Mouse (Mus musculus) heart, postnatal 0 days (tissue): ENCODE measurements around the gene Gm42372. TPM values are rescaled to one million over a fixed set of nuclear protein-coding genes. Genes with fewer than 3 reads are reported as not detected.

ENCODE experiments used
- ATAC-seq: fragments of 200-750 bp; cut with Nextera tagmentation; 2 replicates; pipeline ENCODE4 v1.8.0; 2017; ENCODE audit warnings: low read depth, moderate number of reproducible peaks, moderate library complexity; ENCODE audit not compliant: insufficient read depth
- DNase-seq: peaks from one replicate; pipeline ENCODE4 v3.0.0-alpha.2; 2016; ENCODE audit warnings: low spot score
- H3K27ac ChIP-seq: fragments of 300-500 bp; sonication (generic); 2 replicates; pipeline ENCODE4 v1.5.1; 2014; ENCODE audit warnings: low read depth, mild to moderate bottlenecking
- H3K27me3 ChIP-seq: fragments of 300-500 bp; sonication (generic); 2 replicates; pipeline ENCODE4 v1.6.1; 2014; ENCODE audit warnings: low read length, mixed read lengths; ENCODE audit not compliant: control insufficient read depth, insufficient read depth
- H3K36me3 ChIP-seq: fragments of 300-500 bp; sonication (generic); replicated peaks from 2 replicates; pipeline ENCODE4 v1.6.1; 2014; ENCODE audit warnings: low read length, mixed read lengths; ENCODE audit not compliant: control insufficient read depth, insufficient read depth
- H3K4me1 ChIP-seq: fragments of 300-500 bp; sonication (generic); 2 replicates; pipeline ENCODE4 v1.6.1; 2014; ENCODE audit warnings: antibody characterized with exemption; ENCODE audit not compliant: control insufficient read depth, insufficient read depth
- H3K4me2 ChIP-seq: fragments of 300-500 bp; sonication (generic); 2 replicates; pipeline ENCODE4 v1.6.1; 2014; ENCODE audit warnings: low read depth, mild to moderate bottlenecking, low read length, moderate library complexity
- H3K4me3 ChIP-seq: fragments of 300-500 bp; sonication (generic); 2 replicates; pipeline ENCODE4 v1.5.1; 2014; ENCODE audit warnings: low read depth, low read length
- H3K9ac ChIP-seq: fragments of 300-500 bp; sonication (generic); replicated peaks from 2 replicates; pipeline ENCODE4 v1.6.1; 2014; ENCODE audit warnings: low read depth, low read length, mixed read lengths
- H3K9me3 ChIP-seq: fragments of 300-500 bp; sonication (generic); replicated peaks from 2 replicates; pipeline ENCODE4 v1.6.1; 2016; ENCODE audit warnings: low read length; ENCODE audit not compliant: control insufficient read depth
- CTCF ChIP-seq: IDR thresholded peaks from 2 replicates; pipeline ENCODE4 v1.5.1; 2016; ENCODE audit warnings: antibody characterized with exemption, control low read depth, low read depth
- EP300 ChIP-seq: IDR thresholded peaks from 2 replicates; pipeline ENCODE4 v1.6.1; 2016; ENCODE audit warnings: antibody characterized with exemption, low read depth
- WGBS: fragments of 180-500 bp; shearing (Covaris S2); extraction: QIAGEN DNeasy Blood & Tissue Kit; methylation state at CpG from one replicate; pipeline ENCODE4 v1.1.7; 2014; 5-methylcytosine and 5-hydroxymethylcytosine counted together
- polyA plus RNA-seq: library from polyadenylated mRNA; unstranded; fragments of >200 nt; fragmentation: Nextera tagmentation; extraction: Ambion mirVana; gene quantifications from 2 replicates; pipeline ENCODE4 v1.2.1, GENCODE M21; 2015
- total RNA-seq: library from RNA; depleted of rRNA; stranded (reverse); fragments of >200 nt; gene quantifications from 2 replicates; pipeline ENCODE4 v1.2.3, GENCODE M21; 2014; ENCODE audit warnings: low replicate concordance

The Gm42372 gene
- total and polyA plus RNA-seq, 2 experiments from 2014 or later, result not detected

- H3K9me3 ChIP-seq, result no peaks in the 10 kb centered on the region
- H3K27me3 ChIP-seq, result no peaks in the 10 kb centered on the region
- TF ChIP-seq EP300, result no peak
- H3K36me3 ChIP-seq, result peaks cover 54% of the 10 kb centered on the region
- no peak for DNase-seq
- no peak overlapping the region for H3K4me3 ChIP-seq
- no peak for ATAC-seq
- WGBS, result 66% methylated on average over 7 of the region's 7 CpGs
- no peak overlapping the region for H3K4me2 ChIP-seq
- H3K9ac ChIP-seq, result no peak overlapping the region
- H3K4me1 ChIP-seq, result peaks cover 58% of the 10 kb centered on the region
- H3K27ac ChIP-seq, result 0 out of 2 replicates have a peak overlapping the region, but pooled peaks have one; percentile 6
Measured at GRCm38 (mm10) chr7:17019426-17020166, 36.7 kb downstream of the Gm42372 start.

- no peak overlapping the region for H3K4me2 ChIP-seq
- H3K4me1 ChIP-seq, result peaks cover 69% of the 10 kb centered on the region
- peaks cover 32% of the 10 kb centered on the region for H3K36me3 ChIP-seq
- 95% methylated on average over 15 of the region's 15 CpGs for WGBS
- H3K27me3 ChIP-seq, result no peaks in the 10 kb centered on the region
- no peak overlapping the region for H3K9ac ChIP-seq
- no peak overlapping the region for H3K4me3 ChIP-seq
- ATAC-seq (no peak), DNase-seq (no peak)
- TF ChIP-seq EP300 (no peak), CTCF (no peak)
- no peak overlapping the region for H3K27ac ChIP-seq
- no peaks in the 10 kb centered on the region for H3K9me3 ChIP-seq
Measured at GRCm38 (mm10) chr7:17022176-17022575, 39.3 kb downstream of the Gm42372 start.

GRCm38 (mm10) chr7:17023701-17024100, 40.8 kb downstream of the Gm42372 start:
- Histone ChIP-seq H3K36me3 (peaks cover 32% of the 10 kb centered on the region), H3K4me1 (peaks cover 60% of the 10 kb centered on the region), H3K27ac (peak overlapping the region; percentile 75), H3K4me3 (no peak overlapping the region), H3K4me2 (peak overlapping the region; percentile 68), H3K9ac (0 out of 2 replicates have a peak overlapping the region, but pooled peaks have one; percentile 15), H3K9me3 (no peaks in the 10 kb centered on the region), H3K27me3 (no peaks in the 10 kb centered on the region)
- TF ChIP-seq EP300 (no peak), CTCF (no peak)
- DNase-seq, result no peak
- 31% methylated on average over 4 of the region's 4 CpGs for WGBS
- no peak for ATAC-seq

DNA sequence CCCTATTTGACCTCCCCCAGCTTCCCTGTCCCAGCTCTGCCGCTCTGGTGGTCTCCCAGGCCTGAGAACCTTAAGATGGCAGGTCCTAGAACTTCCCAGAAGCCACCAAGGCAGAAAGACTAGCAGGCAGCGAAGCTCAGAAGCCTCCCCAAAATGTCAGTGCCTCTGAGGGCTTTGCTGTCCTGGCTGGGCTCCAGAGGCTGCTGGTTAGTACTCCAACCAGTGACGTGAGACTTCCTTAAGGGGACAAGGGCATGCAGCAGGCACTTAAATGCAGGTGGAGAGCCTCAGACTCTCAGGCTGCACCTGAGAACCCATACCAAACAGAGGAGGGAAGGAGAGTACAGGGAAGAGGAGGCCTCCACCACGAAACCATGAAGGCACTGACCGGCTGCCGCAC, 41.3 kb downstream of the Gm42372 start:
- DNase-seq (no peak), ATAC-seq (no peak)
- H3K36me3 ChIP-seq, result peaks cover 32% of the 10 kb centered on the region
- H3K4me1 ChIP-seq, result peaks cover 56% of the 10 kb centered on the region
- WGBS, result 51% methylated on average over 6 of the region's 6 CpGs
- H3K9me3 ChIP-seq, result no peaks in the 10 kb centered on the region
- H3K27me3 ChIP-seq, result no peaks in the 10 kb centered on the region
- H3K4me3 ChIP-seq, result no peak overlapping the region
- peak overlapping the region; percentile 75 for H3K27ac ChIP-seq
- TF ChIP-seq EP300 (no peak), CTCF (no peak)
- peak overlapping the region; percentile 15; the same call in 1 of the 2 replicates for H3K9ac ChIP-seq
- H3K4me2 ChIP-seq, result peak overlapping the region; percentile 68

- H3K4me2 ChIP-seq, result peak overlapping the region; percentile 68
- no peaks in the 10 kb centered on the region for H3K27me3 ChIP-seq
- no peak overlapping the region for H3K4me3 ChIP-seq
- TF ChIP-seq EP300, result no peak
- no peak for TF ChIP-seq CTCF
- H3K36me3 ChIP-seq, result peaks cover 25% of the 10 kb centered on the region
- no peak for DNase-seq
- H3K9me3 ChIP-seq, result no peaks in the 10 kb centered on the region
- H3K27ac ChIP-seq, result peak overlapping the region; percentile 75
- no peak for ATAC-seq
- H3K9ac ChIP-seq, result peak overlapping the region; percentile 24; the same call in 1 of the 2 replicates
- 51% methylated on average over 10 of the region's 10 CpGs for WGBS
- peaks cover 51% of the 10 kb centered on the region for H3K4me1 ChIP-seq
Measured at GRCm38 (mm10) chr7:17024814-17025504, 42.1 kb downstream of the Gm42372 start.
